Mouse (Mus musculus) CH12.LX (cell line): ENCODE results near the gene Adam34. TPM values are rescaled to one million over a fixed set of nuclear protein-coding genes. Genes with fewer than 3 reads are reported as not detected.

Source experiments
- DNase-seq: peaks from one replicate; pipeline ENCODE4 v3.0.0-alpha.2; 2013; ENCODE audit errors: extremely low read depth
- H3K27ac ChIP-seq: 2 replicates; pipeline ENCODE4 v1.5.1; 2012; ENCODE audit warnings: low read depth, mild to moderate bottlenecking, control low read depth, moderate library complexity; ENCODE audit not compliant: insufficient read depth
- H3K27me3 ChIP-seq: replicated peaks from 2 replicates; pipeline ENCODE3; 2012; ENCODE audit warnings: inconsistent platforms
- H3K36me3 ChIP-seq, 2 experiments: replicated peaks in 1 of 2; 2 replicates each; pipeline versions ENCODE3 to v1.6.1; 2012; ENCODE audit warnings: inconsistent platforms in 1 of 2, low read length in 1 of 2, mild to moderate bottlenecking in 1 of 2, mixed read lengths in 1 of 2, moderate library complexity in 1 of 2; ENCODE audit not compliant: control insufficient read depth in 1 of 2, insufficient read depth in 1 of 2
- H3K4me1 ChIP-seq, 2 experiments: 2 replicates each; pipeline ENCODE4 v1.6.1; 2012; ENCODE audit warnings: inconsistent platforms in 1 of 2, moderate library complexity in 1 of 2; ENCODE audit not compliant: insufficient read depth in 2 of 2, control insufficient read depth in 1 of 2
- H3K4me2 ChIP-seq: 2 replicates; pipeline ENCODE4 v1.6.1; 2012; ENCODE audit warnings: low read depth, mild to moderate bottlenecking, control low read depth; ENCODE audit not compliant: poor library complexity, insufficient read depth, severe bottlenecking
- H3K4me3 ChIP-seq, 3 experiments: fragments of 150-350 bp in 1 of 3; sonication (generic) in 1 of 3; replicated peaks in 1 of 3; 2 replicates each; pipeline versions ENCODE3 to v1.5.1; 2011 to 2012; ENCODE audit warnings: low read depth in 2 of 3, low read length in 2 of 3, mild to moderate bottlenecking in 2 of 3, moderate library complexity in 2 of 3, control low read depth in 1 of 3, improper control_type of control experiment in 1 of 3, inconsistent platforms in 1 of 3, mixed read lengths in 1 of 3; ENCODE audit not compliant: poor library complexity in 1 of 3
- H3K79me2 ChIP-seq: replicated peaks from 2 replicates; pipeline ENCODE4 v1.6.1; 2012; ENCODE audit warnings: mild to moderate bottlenecking, moderate library complexity; ENCODE audit not compliant: control insufficient read depth, poor library complexity, insufficient read depth, severe bottlenecking; ENCODE audit errors: extremely low read depth
- H3K9ac ChIP-seq: 2 replicates; pipeline ENCODE4 v1.6.1; 2012; ENCODE audit warnings: low read depth, mild to moderate bottlenecking, control low read depth, moderate library complexity; ENCODE audit not compliant: insufficient read depth
- H3K9me3 ChIP-seq: replicated peaks from 2 replicates; pipeline ENCODE3; 2012; ENCODE audit warnings: low read length, inconsistent platforms, mixed read lengths
- CTCF ChIP-seq, 2 experiments: IDR thresholded peaks in 1 of 2; conservative IDR thresholded peaks in 1 of 2; 2 replicates each; pipeline ENCODE4 v1.5.1; 2011 to 2012; ENCODE audit warnings: low read depth in 2 of 2, low read length in 2 of 2, improper control_type of control experiment in 1 of 2, inconsistent platforms in 1 of 2, mild to moderate bottlenecking in 1 of 2, moderate library complexity in 1 of 2
- EP300 ChIP-seq: IDR thresholded peaks from 2 replicates; pipeline ENCODE4 v1.6.1; 2011; ENCODE audit warnings: low read length, improper control_type of control experiment
- ETS1 ChIP-seq: conservative IDR thresholded peaks from 2 replicates; pipeline ENCODE4 v1.6.1; 2012; ENCODE audit warnings: low read depth, mild to moderate bottlenecking, inconsistent platforms, low read length, improper control_type of control experiment, moderate library complexity
- IRF4 ChIP-seq: IDR thresholded peaks from 2 replicates; pipeline ENCODE4 v1.6.1; 2014; ENCODE audit warnings: low read depth, mild to moderate bottlenecking, inconsistent platforms, low read length, improper control_type of control experiment
- JUN ChIP-seq: IDR thresholded peaks from 2 replicates; pipeline ENCODE4 v1.6.1; 2011; ENCODE audit warnings: low read depth, mild to moderate bottlenecking, low read length, improper control_type of control experiment, moderate library complexity; ENCODE audit not compliant: insufficient read depth
- KAT2A ChIP-seq: IDR thresholded peaks from 2 replicates; pipeline ENCODE4 v1.6.1; 2012; ENCODE audit warnings: low read length, improper control_type of control experiment, inconsistent platforms; ENCODE audit not compliant: insufficient replicate concordance
- MAFK ChIP-seq: IDR thresholded peaks from 2 replicates; pipeline ENCODE4 v1.6.1; 2011; ENCODE audit warnings: low read length, improper control_type of control experiment; ENCODE audit not compliant: insufficient replicate concordance
- MAZ ChIP-seq: IDR thresholded peaks from 2 replicates; pipeline ENCODE4 v1.6.1; 2012; ENCODE audit warnings: low read depth, mild to moderate bottlenecking, inconsistent platforms, low read length, improper control_type of control experiment, moderate library complexity
- MXI1 ChIP-seq: IDR thresholded peaks from 2 replicates; pipeline ENCODE4 v1.6.1; 2011; ENCODE audit warnings: mild to moderate bottlenecking, low read depth, low read length, improper control_type of control experiment
- MYC ChIP-seq: IDR thresholded peaks from 2 replicates; pipeline ENCODE4 v1.6.1; 2011; ENCODE audit warnings: low read depth, mild to moderate bottlenecking, improper control_type of control experiment, low read length
- NRF1 ChIP-seq: IDR thresholded peaks from 2 replicates; pipeline ENCODE4 v1.6.1; 2014; ENCODE audit warnings: low read depth, mild to moderate bottlenecking, inconsistent platforms, low read length, improper control_type of control experiment, moderate library complexity
- PAX5 ChIP-seq: IDR thresholded peaks from 2 replicates; pipeline ENCODE4 v1.6.1; 2012; ENCODE audit warnings: low read length, inconsistent platforms, mixed read lengths
- POLR2A ChIP-seq: IDR thresholded peaks from 2 replicates; pipeline ENCODE4 v1.6.1; 2011; ENCODE audit warnings: low read depth, mild to moderate bottlenecking, improper control_type of control experiment, low read length
- POLR2AphosphoS2 ChIP-seq: IDR thresholded peaks from 2 replicates; pipeline ENCODE4 v1.6.1; 2011; ENCODE audit warnings: low read depth, low read length, improper control_type of control experiment
- RAD21 ChIP-seq: IDR thresholded peaks from 2 replicates; pipeline ENCODE4 v1.6.1; 2011; ENCODE audit warnings: low read depth, mild to moderate bottlenecking, low read length, improper control_type of control experiment, moderate library complexity
- RCOR1 ChIP-seq: conservative IDR thresholded peaks from 2 replicates; pipeline ENCODE4 v1.6.1; 2012; ENCODE audit warnings: low read depth, mild to moderate bottlenecking, inconsistent platforms, low read length, improper control_type of control experiment
- USF1 ChIP-seq: IDR thresholded peaks from 2 replicates; pipeline ENCODE4 v1.6.1; 2014; ENCODE audit warnings: low read depth, mild to moderate bottlenecking, inconsistent platforms, low read length, improper control_type of control experiment
- USF2 ChIP-seq: conservative IDR thresholded peaks from 2 replicates; pipeline ENCODE4 v1.6.1; 2011; ENCODE audit warnings: low read depth, low read length, improper control_type of control experiment
- ZC3H11A ChIP-seq: IDR thresholded peaks from 2 replicates; pipeline ENCODE4 v1.6.1; 2012; ENCODE audit warnings: low read depth, mild to moderate bottlenecking, inconsistent platforms, low read length, improper control_type of control experiment
- ZMIZ1 ChIP-seq: IDR thresholded peaks from 2 replicates; pipeline ENCODE4 v1.6.1; 2012; ENCODE audit warnings: low read depth, mild to moderate bottlenecking, inconsistent platforms, low read length, improper control_type of control experiment
- dilution Hi-C: fragments of 300-500 bp; cut with MboI; formaldehyde crosslinking; loops from 2 replicates; pipeline ENCODE4 v1.14.3; 2020; ENCODE audit warnings: low sequenced_read_pairs; ENCODE audit not compliant: extremely low pct_unique_long_range_greater_than_20kb, extremely low pct_ligation_motif_present
- in situ Hi-C: fragments of 300-500 bp; cut with MboI; formaldehyde crosslinking; loops from 3 replicates; pipeline ENCODE4 v1.14.3; 2019; ENCODE audit warnings: low sequenced_read_pairs, low pct_ligation_motif_present, low pct_unique_long_range_greater_than_20kb, mixed read lengths
- polyA plus RNA-seq: library from polyadenylated mRNA; unstranded; fragments of >175 nt; gene quantifications from 2 replicates; pipeline ENCODE4 v1.2.1, GENCODE M21; 2012; ENCODE audit warnings: low read depth; ENCODE audit not compliant: insufficient read length
- total RNA-seq, 2 experiments: library from RNA; depleted of rRNA; stranded (reverse); fragments of 300-350 nt in 1 of 2; fragments of >200 nt in 1 of 2; gene quantifications; 2 replicates each; pipeline ENCODE4 v1.2.3; 2012 to 2014

The Adam34 gene
- not detected in 2 replicates for total RNA-seq (2012; rRNA removed)
- not detected in 2 replicates for total RNA-seq (2014; rRNA removed)
- not detected in 2 replicates for polyA plus RNA-seq

- H3K36me3 ChIP-seq, result no peaks in the 10 kb centered on the region
- no peaks in the 10 kb centered on the region for H3K27me3 ChIP-seq
- H3K4me1 ChIP-seq, result no peaks in the 10 kb centered on the region
- no peak within 1 kb of the TSS for H3K4me2 ChIP-seq
- no peak within 1 kb of the TSS for H3K9ac ChIP-seq
- TF ChIP-seq RCOR1 (no peak), MAFK (no peak), NRF1 (no peak), CTCF (conservative IDR thresholded peaks at IDR 0.05 in 1 of 2, IDR thresholded peaks at IDR 0.05 in 1 of 2; ENCODE audit: low read depth in 2 of 2, low read length in 2 of 2) (no peak), RAD21 (no peak), IRF4 (no peak), USF1 (no peak), USF2 (no peak), MAZ (no peak), ZMIZ1 (no peak), POLR2A (no peak), MXI1 (no peak), EP300 (no peak), MYC (no peak), ETS1 (no peak), JUN (no peak), POLR2AphosphoS2 (no peak), PAX5 (no peak), KAT2A (no peak), ZC3H11A (no peak)
- DNase-seq, result no peak
- dilution Hi-C loops, result no loop called here
- H3K4me3 ChIP-seq, result no peak within 1 kb of the TSS
- in situ Hi-C loops, result no loop called here
- no peaks in the 10 kb centered on the region for H3K79me2 ChIP-seq
- H3K9me3 ChIP-seq, result peaks cover 19% of the 10 kb centered on the region
- no peak within 1 kb of the TSS for H3K27ac ChIP-seq
Measured at GRCm38 (mm10) chr8:43709949-43710348, at the start of gene Adam34. Gene Adam34, minus strand, starts transcription at chr8:43710049.

- H3K9me3 ChIP-seq, result peaks cover 3% of the 10 kb centered on the region
- dilution Hi-C loops (no loop called here), in situ Hi-C loops (no loop called here)
- no peak within 1 kb of the TSS for H3K9ac ChIP-seq
- H3K36me3 ChIP-seq, result no peaks in the 10 kb centered on the region
- no peak within 1 kb of the TSS for H3K4me3 ChIP-seq
- TF ChIP-seq MXI1 (no peak), MYC (no peak)
- no peak within 1 kb of the TSS for H3K4me2 ChIP-seq
- no peak for DNase-seq
- H3K27me3 ChIP-seq, result no peaks in the 10 kb centered on the region
- H3K4me1 ChIP-seq, result no peaks in the 10 kb centered on the region
- H3K79me2 ChIP-seq, result no peaks in the 10 kb centered on the region
- H3K27ac ChIP-seq, result no peak within 1 kb of the TSS
Measured at GRCm38 (mm10) chr8:43627176-43627575, 82.7 kb downstream of the Adam34 start, which contains the start of gene Gm5346. Gene Gm5346, minus strand, starts transcription at chr8:43627276.
